Mouse (Mus musculus) limb, embryonic 14.5 days (tissue): ENCODE results near the gene Cplane1. TPM values are rescaled to one million over a fixed set of nuclear protein-coding genes. Genes with fewer than 3 reads are reported as not detected.

Experiments
- ATAC-seq: fragments of 200-750 bp; cut with Nextera tagmentation; 2 replicates; pipeline ENCODE4 v1.8.0; 2017; ENCODE audit warnings: low read depth, moderate number of reproducible peaks, moderate TSS enrichment; ENCODE audit not compliant: low FRiP score
- DNase-seq: peaks from one replicate; pipeline ENCODE4 v3.0.0-alpha.2; 2015; ENCODE audit warnings: low spot score
- H3K27ac ChIP-seq: fragments of 300-500 bp; sonication (generic); replicated peaks from 2 replicates; pipeline ENCODE4 v1.5.1; 2014; ENCODE audit warnings: low read depth, mild to moderate bottlenecking, low read length, moderate library complexity, mixed read lengths
- H3K27me3 ChIP-seq: fragments of 300-500 bp; sonication (generic); 2 replicates; pipeline ENCODE4 v1.6.1; 2014; ENCODE audit warnings: low read length, mixed read lengths; ENCODE audit not compliant: control insufficient read depth, insufficient read depth
- H3K36me3 ChIP-seq: fragments of 300-500 bp; sonication (generic); 2 replicates; pipeline ENCODE4 v1.6.1; 2014; ENCODE audit warnings: mild to moderate bottlenecking, low read length, moderate library complexity, mixed read lengths; ENCODE audit not compliant: control insufficient read depth, insufficient read depth
- H3K4me1 ChIP-seq: fragments of 300-500 bp; sonication (generic); 2 replicates; pipeline ENCODE4 v1.6.1; 2014; ENCODE audit warnings: antibody characterized with exemption, low read length, mixed read lengths; ENCODE audit not compliant: control insufficient read depth, insufficient read depth
- H3K4me2 ChIP-seq: fragments of 300-500 bp; sonication (generic); replicated peaks from 2 replicates; pipeline ENCODE4 v1.6.1; 2014; ENCODE audit warnings: low read depth, mild to moderate bottlenecking, low read length, moderate library complexity; ENCODE audit not compliant: severe bottlenecking
- H3K4me3 ChIP-seq: fragments of 300-500 bp; sonication (generic); replicated peaks from 2 replicates; pipeline ENCODE4 v1.5.1; 2014; ENCODE audit warnings: low read length
- H3K9ac ChIP-seq: fragments of 300-500 bp; sonication (generic); 2 replicates; pipeline ENCODE4 v1.6.1; 2014; ENCODE audit warnings: mild to moderate bottlenecking, low read depth, low read length, moderate library complexity; ENCODE audit not compliant: severe bottlenecking
- H3K9me3 ChIP-seq: fragments of 300-500 bp; sonication (generic); 2 replicates; pipeline ENCODE4 v1.6.1; 2016; ENCODE audit warnings: low read length; ENCODE audit not compliant: control insufficient read depth
- POLR2A ChIP-seq: fragments of 200-500 bp; IDR thresholded peaks from 2 replicates; pipeline ENCODE4 v1.8.0; 2012; ENCODE audit warnings: inconsistent platforms, mild to moderate bottlenecking, moderate library complexity, borderline replicate concordance; ENCODE audit not compliant: insufficient read depth, insufficient read length; ENCODE audit errors: extremely low read depth
- WGBS: fragments of 180-500 bp; shearing (Covaris S2); extraction: QIAGEN DNeasy Blood & Tissue Kit; methylation state at CpG from one replicate; pipeline ENCODE4 v1.1.7; 2014; 5-methylcytosine and 5-hydroxymethylcytosine counted together
- polyA plus RNA-seq, 2 experiments: library from polyadenylated mRNA; depleted of rRNA in 1 of 2; stranded (reverse) in 1 of 2; unstranded in 1 of 2; fragments of >200 nt; fragmentation: Nextera tagmentation in 1 of 2; extraction: Ambion mirVana in 1 of 2; gene quantifications; 2 replicates each; pipeline versions ENCODE4 v1.2.1 to v1.2.3; 2012 to 2014

The Cplane1 gene
- polyA plus RNA-seq, 2 experiments, result 12.1 to 12.2 TPM

- no peak for ATAC-seq
- peaks cover 44% of the 10 kb centered on the region for H3K36me3 ChIP-seq
- no peak overlapping the region for H3K9ac ChIP-seq
- no peak for TF ChIP-seq POLR2A
- 89% methylated on average over 1 of the region's 1 CpGs for WGBS
- no peaks in the 10 kb centered on the region for H3K27me3 ChIP-seq
- H3K4me1 ChIP-seq, result no peaks in the 10 kb centered on the region
- H3K9me3 ChIP-seq, result no peaks in the 10 kb centered on the region
- no peak overlapping the region for H3K27ac ChIP-seq
- H3K4me3 ChIP-seq, result no peak overlapping the region
- no peak for DNase-seq
- no peak overlapping the region for H3K4me2 ChIP-seq
Observed at GRCm38 (mm10) chr15:8161841-8162240, 7.1 kb upstream of the Cplane1 start.

- peak; percentile 64 for ATAC-seq
Observed at GRCm38 (mm10) chr15:8169266-8169746, 400 bp downstream of the Cplane1 start.

GRCm38 (mm10) chr15:8189563-8189962 is 20.7 kb downstream of the Cplane1 start:
- Histone ChIP-seq H3K9me3 (no peaks in the 10 kb centered on the region), H3K4me1 (no peaks in the 10 kb centered on the region), H3K36me3 (peaks cover 73% of the 10 kb centered on the region), H3K27ac (no peak overlapping the region), H3K4me2 (no peak overlapping the region), H3K4me3 (no peak overlapping the region), H3K9ac (no peak overlapping the region), H3K27me3 (no peaks in the 10 kb centered on the region)
- TF ChIP-seq POLR2A, result no peak
- no peak for ATAC-seq
- no peak for DNase-seq
- WGBS, result 95% methylated on average over 3 of the region's 3 CpGs

More at GRCm38 (mm10) chr15:8169266-8169746, 400 bp downstream of the Cplane1 start:
- Histone ChIP-seq H3K36me3 (peaks cover 18% of the 10 kb centered on the region), H3K4me3 (peak overlapping the region; percentile 93), H3K9me3 (no peaks in the 10 kb centered on the region), H3K4me2 (peak overlapping the region; percentile 55), H3K27me3 (no peaks in the 10 kb centered on the region), H3K4me1 (peaks cover 4% of the 10 kb centered on the region; the same call in 1 of the 2 replicates), H3K27ac (peak overlapping the region; percentile 71), H3K9ac (peak overlapping the region; percentile 96)
- peak; percentile 20 for DNase-seq
- TF ChIP-seq POLR2A, result no peak
- WGBS, result under 1% methylated on average over 25 of the region's 25 CpGs

- no peak for ATAC-seq
- H3K36me3 ChIP-seq, result peaks cover 81% of the 10 kb centered on the region
- no peak overlapping the region for H3K4me3 ChIP-seq
- no peaks in the 10 kb centered on the region for H3K27me3 ChIP-seq
- DNase-seq, result no peak
- no peak overlapping the region for H3K9ac ChIP-seq
- H3K4me2 ChIP-seq, result no peak overlapping the region
- no peak overlapping the region for H3K27ac ChIP-seq
- no peak for TF ChIP-seq POLR2A
- H3K4me1 ChIP-seq, result no peaks in the 10 kb centered on the region
- 90% methylated on average over 3 of the region's 3 CpGs for WGBS
- no peaks in the 10 kb centered on the region for H3K9me3 ChIP-seq
Observed at GRCm38 (mm10) chr15:8190435-8190834, 21.5 kb downstream of the Cplane1 start.

- ATAC-seq (no peak), DNase-seq (no peak)
- H3K4me3 ChIP-seq, result no peak overlapping the region
- H3K4me1 ChIP-seq, result no peaks in the 10 kb centered on the region
- no peak overlapping the region for H3K9ac ChIP-seq
- no peak overlapping the region for H3K4me2 ChIP-seq
- H3K36me3 ChIP-seq, result peaks cover 65% of the 10 kb centered on the region
- H3K9me3 ChIP-seq, result no peaks in the 10 kb centered on the region
- H3K27ac ChIP-seq, result no peak overlapping the region
- no peak for TF ChIP-seq POLR2A
- no peaks in the 10 kb centered on the region for H3K27me3 ChIP-seq
Observed at GRCm38 (mm10) chr15:8200317-8200716, 31.4 kb downstream of the Cplane1 start.

GRCm38 (mm10) chr15:8208362-8208761 is 39.5 kb downstream of the Cplane1 start:
- Histone ChIP-seq H3K4me3 (no peak overlapping the region), H3K4me1 (no peaks in the 10 kb centered on the region), H3K9me3 (no peaks in the 10 kb centered on the region), H3K27ac (no peak overlapping the region), H3K4me2 (no peak overlapping the region), H3K27me3 (no peaks in the 10 kb centered on the region), H3K9ac (no peak overlapping the region), H3K36me3 (peaks cover 47% of the 10 kb centered on the region)
- ATAC-seq (no peak), DNase-seq (no peak)
- TF ChIP-seq POLR2A, result no peak
- whole genome bisulfite sequencing, result 94% methylated on average over 6 of the region's 6 CpGs
